Mouse (Mus musculus): ENCODE data around the gene Rasl11a. TPM values are rescaled to one million over a fixed set of nuclear protein-coding genes. Genes with fewer than 3 reads are reported as not detected.

Rasl11a gene
- polyA plus RNA-seq, 1 experiment from 2014 or later, result 10.3 TPM

GRCm38 (mm10) chr5:146856106-146856505 is 11.2 kb downstream of the Rasl11a start:
- H3K36me3 ChIP-seq (ENCODE audit: control insufficient read depth, insufficient read depth, low read length), result no peaks in the 10 kb centered on the region
- ATAC-seq (ENCODE audit: insufficient number of reproducible peaks, insufficient read depth, low FRiP score, low read depth), result no peak
- 92% methylated on average over 3 of the region's 3 CpGs for WGBS

GRCm38 (mm10) chr5:146857620-146858019 is 12.7 kb downstream of the Rasl11a start:
- ATAC-seq (ENCODE audit: insufficient number of reproducible peaks, insufficient read depth, low FRiP score, low read depth), result no peak
- H3K4me2 ChIP-seq (replicated peaks; ENCODE audit: low read depth, low read length), result no peak overlapping the region

More at GRCm38 (mm10) chr5:146856106-146856505, 11.2 kb downstream of the Rasl11a start:
- Histone ChIP-seq H3K4me2 (replicated peaks; ENCODE audit: low read depth, low read length) (no peak overlapping the region), H3K27me3 (ENCODE audit: control insufficient read depth, insufficient read depth, low read length) (no peaks in the 10 kb centered on the region), H3K9ac (replicated peaks; ENCODE audit: low read depth, low read length) (no peak overlapping the region), H3K4me3 (ENCODE audit: low read depth, low read length) (no peak overlapping the region), H3K9me3 (ENCODE audit: control insufficient read depth, low read depth, low read length) (no peaks in the 10 kb centered on the region), H3K4me1 (ENCODE audit: control insufficient read depth, insufficient read depth, low read length) (no peaks in the 10 kb centered on the region), H3K27ac (ENCODE audit: low read length) (no peak overlapping the region)

GRCm38 (mm10) chr5:146858772-146859171 is 13.9 kb downstream of the Rasl11a start:
- H3K4me3 ChIP-seq (ENCODE audit: low read depth, low read length), result no peak overlapping the region
- no peak overlapping the region for H3K27ac ChIP-seq (ENCODE audit: low read length)
- H3K4me1 ChIP-seq (ENCODE audit: control insufficient read depth, insufficient read depth, low read length), result no peaks in the 10 kb centered on the region
- no peaks in the 10 kb centered on the region for H3K9me3 ChIP-seq (ENCODE audit: control insufficient read depth, low read depth, low read length)
- H3K36me3 ChIP-seq (ENCODE audit: control insufficient read depth, insufficient read depth, low read length), result no peaks in the 10 kb centered on the region
- no peak overlapping the region for H3K9ac ChIP-seq (replicated peaks; ENCODE audit: low read depth, low read length)
- no peak overlapping the region for H3K4me2 ChIP-seq (replicated peaks; ENCODE audit: low read depth, low read length)
- no peaks in the 10 kb centered on the region for H3K27me3 ChIP-seq (ENCODE audit: control insufficient read depth, insufficient read depth, low read length)
- 92% methylated on average over 9 of the region's 9 CpGs for WGBS
- ATAC-seq (ENCODE audit: insufficient number of reproducible peaks, insufficient read depth, low FRiP score, low read depth), result no peak

More at GRCm38 (mm10) chr5:146857620-146858019, 12.7 kb downstream of the Rasl11a start:
- Histone ChIP-seq H3K9me3 (ENCODE audit: control insufficient read depth, low read depth, low read length) (no peaks in the 10 kb centered on the region), H3K9ac (replicated peaks; ENCODE audit: low read depth, low read length) (no peak overlapping the region), H3K27me3 (ENCODE audit: control insufficient read depth, insufficient read depth, low read length) (no peaks in the 10 kb centered on the region), H3K27ac (ENCODE audit: low read length) (no peak overlapping the region), H3K4me1 (ENCODE audit: control insufficient read depth, insufficient read depth, low read length) (no peaks in the 10 kb centered on the region), H3K4me3 (ENCODE audit: low read depth, low read length) (no peak overlapping the region), H3K36me3 (ENCODE audit: control insufficient read depth, insufficient read depth, low read length) (no peaks in the 10 kb centered on the region)
- 76% methylated on average over 8 of the region's 8 CpGs for WGBS

GRCm38 (mm10) chr5:146859246-146859645 is 14.4 kb downstream of the Rasl11a start:
- ATAC-seq (ENCODE audit: insufficient number of reproducible peaks, insufficient read depth, low FRiP score, low read depth), result no peak
- Histone ChIP-seq H3K4me1 (ENCODE audit: control insufficient read depth, insufficient read depth, low read length) (no peaks in the 10 kb centered on the region), H3K27ac (ENCODE audit: low read length) (no peak overlapping the region), H3K9me3 (ENCODE audit: control insufficient read depth, low read depth, low read length) (no peaks in the 10 kb centered on the region), H3K4me2 (replicated peaks; ENCODE audit: low read depth, low read length) (no peak overlapping the region), H3K27me3 (ENCODE audit: control insufficient read depth, insufficient read depth, low read length) (no peaks in the 10 kb centered on the region), H3K36me3 (ENCODE audit: control insufficient read depth, insufficient read depth, low read length) (no peaks in the 10 kb centered on the region), H3K4me3 (ENCODE audit: low read depth, low read length) (no peak overlapping the region), H3K9ac (replicated peaks; ENCODE audit: low read depth, low read length) (no peak overlapping the region)
- WGBS, result 80% methylated on average over 8 of the region's 8 CpGs

GRCm38 (mm10) chr5:146860222-146860998 is 15.5 kb downstream of the Rasl11a start:
- Histone ChIP-seq H3K9me3 (ENCODE audit: control insufficient read depth, low read depth, low read length) (no peaks in the 10 kb centered on the region), H3K4me1 (ENCODE audit: control insufficient read depth, insufficient read depth, low read length) (no peaks in the 10 kb centered on the region), H3K36me3 (ENCODE audit: control insufficient read depth, insufficient read depth, low read length) (no peaks in the 10 kb centered on the region), H3K27ac (ENCODE audit: low read length) (no peak overlapping the region), H3K4me3 (ENCODE audit: low read depth, low read length) (no peak overlapping the region), H3K9ac (replicated peaks; ENCODE audit: low read depth, low read length) (no peak overlapping the region), H3K27me3 (ENCODE audit: control insufficient read depth, insufficient read depth, low read length) (no peaks in the 10 kb centered on the region), H3K4me2 (replicated peaks; ENCODE audit: low read depth, low read length) (no peak overlapping the region)
- ATAC-seq (ENCODE audit: insufficient number of reproducible peaks, insufficient read depth, low FRiP score, low read depth), result no peak; the same call in 1 of the 2 replicates
- 71% methylated on average over 18 of the region's 18 CpGs for WGBS

GRCm38 (mm10) chr5:146861588-146861987 is 16.7 kb downstream of the Rasl11a start:
- H3K27ac ChIP-seq (ENCODE audit: low read length), result no peak overlapping the region
- H3K9me3 ChIP-seq (ENCODE audit: control insufficient read depth, low read depth, low read length), result no peaks in the 10 kb centered on the region
- H3K9ac ChIP-seq (replicated peaks; ENCODE audit: low read depth, low read length), result no peak overlapping the region
- ATAC-seq (ENCODE audit: insufficient number of reproducible peaks, insufficient read depth, low FRiP score, low read depth), result no peak
- H3K27me3 ChIP-seq (ENCODE audit: control insufficient read depth, insufficient read depth, low read length), result no peaks in the 10 kb centered on the region
- WGBS, result 39% methylated on average over 7 of the region's 7 CpGs
- no peak overlapping the region for H3K4me2 ChIP-seq (replicated peaks; ENCODE audit: low read depth, low read length)
- no peak overlapping the region for H3K4me3 ChIP-seq (ENCODE audit: low read depth, low read length)
- H3K4me1 ChIP-seq (ENCODE audit: control insufficient read depth, insufficient read depth, low read length), result no peaks in the 10 kb centered on the region
- no peaks in the 10 kb centered on the region for H3K36me3 ChIP-seq (ENCODE audit: control insufficient read depth, insufficient read depth, low read length)

GRCm38 (mm10) chr5:146865511-146865910 is 20.6 kb downstream of the Rasl11a start:
- Histone ChIP-seq H3K4me1 (ENCODE audit: control insufficient read depth, insufficient read depth, low read length) (peaks cover 3% of the 10 kb centered on the region; the same call in 1 of the 2 replicates), H3K27me3 (ENCODE audit: control insufficient read depth, insufficient read depth, low read length) (no peaks in the 10 kb centered on the region), H3K9ac (replicated peaks; ENCODE audit: low read depth, low read length) (no peak overlapping the region), H3K36me3 (ENCODE audit: control insufficient read depth, insufficient read depth, low read length) (no peaks in the 10 kb centered on the region), H3K4me3 (ENCODE audit: low read depth, low read length) (no peak overlapping the region), H3K9me3 (ENCODE audit: control insufficient read depth, low read depth, low read length) (no peaks in the 10 kb centered on the region), H3K27ac (ENCODE audit: low read length) (no peak overlapping the region), H3K4me2 (replicated peaks; ENCODE audit: low read depth, low read length) (no peak overlapping the region)
- no peak for ATAC-seq (ENCODE audit: insufficient number of reproducible peaks, insufficient read depth, low FRiP score, low read depth)
- WGBS, result 58% methylated on average over 4 of the region's 4 CpGs

GRCm38 (mm10) chr5:146866277-146866676 is 21.4 kb downstream of the Rasl11a start:
- Histone ChIP-seq H3K9ac (replicated peaks; ENCODE audit: low read depth, low read length) (no peak overlapping the region), H3K36me3 (ENCODE audit: control insufficient read depth, insufficient read depth, low read length) (no peaks in the 10 kb centered on the region), H3K4me3 (ENCODE audit: low read depth, low read length) (no peak overlapping the region), H3K27ac (ENCODE audit: low read length) (no peak overlapping the region), H3K27me3 (ENCODE audit: control insufficient read depth, insufficient read depth, low read length) (no peaks in the 10 kb centered on the region), H3K9me3 (ENCODE audit: control insufficient read depth, low read depth, low read length) (no peaks in the 10 kb centered on the region), H3K4me2 (replicated peaks; ENCODE audit: low read depth, low read length) (no peak overlapping the region), H3K4me1 (ENCODE audit: control insufficient read depth, insufficient read depth, low read length) (peaks cover 3% of the 10 kb centered on the region; the same call in 1 of the 2 replicates)
- 85% methylated on average over 2 of the region's 2 CpGs for WGBS
- ATAC-seq (ENCODE audit: insufficient number of reproducible peaks, insufficient read depth, low FRiP score, low read depth), result no peak

Data from stomach, embryonic 14.5 days (tissue).